Mouse (Mus musculus) kidney, embryonic 14.5 days (tissue): Measurements from ENCODE around the gene Kcnh8. TPM values are rescaled to one million over a fixed set of nuclear protein-coding genes. Genes with fewer than 3 reads are reported as not detected.

Source experiments
- ATAC-seq: fragments of 200-750 bp; cut with Nextera tagmentation; 2 replicates; pipeline ENCODE4 v1.8.0; 2017; ENCODE audit warnings: moderate number of reproducible peaks, mild to moderate bottlenecking, moderate TSS enrichment, moderate library complexity; ENCODE audit not compliant: low FRiP score, low TSS enrichment
- H3K27ac ChIP-seq: fragments of 300-500 bp; sonication (generic); 2 replicates; pipeline ENCODE4 v1.5.1; 2014; ENCODE audit warnings: low read depth, mild to moderate bottlenecking, low read length, moderate library complexity, mixed read lengths
- H3K27me3 ChIP-seq: fragments of 300-500 bp; sonication (generic); 2 replicates; pipeline ENCODE4 v1.6.1; 2014; ENCODE audit warnings: mild to moderate bottlenecking, low read length; ENCODE audit not compliant: control insufficient read depth, insufficient read depth
- H3K36me3 ChIP-seq: fragments of 300-500 bp; sonication (generic); 2 replicates; pipeline ENCODE4 v1.6.1; 2014; ENCODE audit warnings: low read length, mixed read lengths; ENCODE audit not compliant: control insufficient read depth, insufficient read depth
- H3K4me1 ChIP-seq: fragments of 300-500 bp; sonication (generic); 2 replicates; pipeline ENCODE4 v1.6.1; 2014; ENCODE audit warnings: low read length, mixed read lengths; ENCODE audit not compliant: control insufficient read depth, insufficient read depth
- H3K4me2 ChIP-seq: fragments of 300-500 bp; sonication (generic); replicated peaks from 2 replicates; pipeline ENCODE4 v1.6.1; 2014; ENCODE audit warnings: low read depth, mild to moderate bottlenecking, low read length
- H3K4me3 ChIP-seq: fragments of 300-500 bp; sonication (generic); 2 replicates; pipeline ENCODE4 v1.5.1; 2014; ENCODE audit warnings: mild to moderate bottlenecking, low read length
- H3K9ac ChIP-seq: fragments of 300-500 bp; sonication (generic); 2 replicates; pipeline ENCODE4 v1.6.1; 2014; ENCODE audit warnings: low read depth, mild to moderate bottlenecking, low read length, moderate library complexity
- H3K9me3 ChIP-seq: fragments of 300-500 bp; sonication (generic); 2 replicates; pipeline ENCODE4 v1.6.1; 2016; ENCODE audit warnings: low read length; ENCODE audit not compliant: control insufficient read depth
- WGBS: fragments of 180-500 bp; shearing (Covaris S2); extraction: QIAGEN DNeasy Blood & Tissue Kit; methylation state at CpG from one replicate; pipeline ENCODE4 v1.1.7; 2014; 5-methylcytosine and 5-hydroxymethylcytosine counted together
- polyA plus RNA-seq: library from polyadenylated mRNA; unstranded; fragments of >200 nt; fragmentation: Nextera tagmentation; extraction: Ambion mirVana; gene quantifications from 2 replicates; pipeline ENCODE4 v1.2.1, GENCODE M21; 2014

Kcnh8 gene
- polyA plus RNA-seq, 1 experiment from 2014 or later = 0.76 TPM

- no peaks in the 10 kb centered on the region for H3K27me3 ChIP-seq
- H3K27ac ChIP-seq = no peak overlapping the region
- no peak for ATAC-seq
- H3K4me3 ChIP-seq = no peak overlapping the region
- no peak overlapping the region for H3K9ac ChIP-seq
- H3K36me3 ChIP-seq = no peaks in the 10 kb centered on the region
- H3K9me3 ChIP-seq = no peaks in the 10 kb centered on the region
- no peaks in the 10 kb centered on the region for H3K4me1 ChIP-seq
- H3K4me2 ChIP-seq = no peak overlapping the region
- WGBS = 66% methylated on average over 3 of the region's 3 CpGs
Measured at GRCm38 (mm10) chr17:52920519-52921106, 318.1 kb downstream of the Kcnh8 start.

GRCm38 (mm10) chr17:52943966-52944365 is 341.5 kb downstream of the Kcnh8 start:
- H3K4me3 ChIP-seq = no peak overlapping the region
- ATAC-seq = no peak
- H3K27ac ChIP-seq = no peak overlapping the region
- H3K4me1 ChIP-seq = no peaks in the 10 kb centered on the region
- H3K9me3 ChIP-seq = no peaks in the 10 kb centered on the region
- H3K4me2 ChIP-seq = no peak overlapping the region
- H3K36me3 ChIP-seq = no peaks in the 10 kb centered on the region
- H3K27me3 ChIP-seq = no peaks in the 10 kb centered on the region
- no peak overlapping the region for H3K9ac ChIP-seq

- H3K4me1 ChIP-seq = no peaks in the 10 kb centered on the region
- ATAC-seq = no peak
- H3K27ac ChIP-seq = no peak overlapping the region
- WGBS = 89% methylated on average over 1 of the region's 1 CpGs
- H3K27me3 ChIP-seq = no peaks in the 10 kb centered on the region
- no peaks in the 10 kb centered on the region for H3K9me3 ChIP-seq
- no peak overlapping the region for H3K4me3 ChIP-seq
- H3K4me2 ChIP-seq = no peak overlapping the region
- no peak overlapping the region for H3K9ac ChIP-seq
- no peaks in the 10 kb centered on the region for H3K36me3 ChIP-seq
Measured at GRCm38 (mm10) chr17:52972735-52973134, 370.2 kb downstream of the Kcnh8 start.

DNA sequence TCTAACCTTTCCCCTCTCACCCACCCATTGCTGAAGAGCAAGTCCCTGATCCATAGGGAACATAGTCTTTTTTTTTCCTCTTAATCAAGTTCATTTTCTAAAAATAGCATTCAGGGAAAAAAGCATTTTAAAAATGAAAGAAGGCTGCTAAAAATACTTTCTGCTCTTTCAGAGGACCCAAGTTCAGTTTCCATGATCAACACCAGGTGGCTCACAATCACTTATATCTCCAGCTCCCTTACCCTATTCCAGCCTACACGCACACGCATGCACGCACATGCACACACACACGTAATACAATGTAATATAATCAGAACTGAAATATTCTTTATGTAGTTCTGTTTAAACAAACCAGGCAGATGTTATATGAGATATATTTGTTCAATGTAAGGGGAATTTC is 378.4 kb downstream of the Kcnh8 start:
- ATAC-seq = no peak
- 92% methylated on average over 4 of the region's 4 CpGs for WGBS

More for the DNA sequence above, 378.4 kb downstream of the Kcnh8 start:
- Histone ChIP-seq H3K27ac (no peak overlapping the region), H3K9me3 (no peaks in the 10 kb centered on the region), H3K36me3 (no peaks in the 10 kb centered on the region), H3K4me2 (no peak overlapping the region), H3K27me3 (no peaks in the 10 kb centered on the region), H3K9ac (no peak overlapping the region), H3K4me3 (no peak overlapping the region), H3K4me1 (no peaks in the 10 kb centered on the region)
